Mouse (Mus musculus) midbrain, embryonic 16.5 days (tissue): ENCODE data around the gene Junb. TPM values are rescaled to one million over a fixed set of nuclear protein-coding genes. Genes with fewer than 3 reads are reported as not detected.
A peak's percentile ranks its signal among the peaks of the same experiment; 100 is the strongest.

Source experiments
- ATAC-seq: fragments of 200-750 bp; cut with Nextera tagmentation; 2 replicates; pipeline ENCODE4 v1.8.0; 2017; ENCODE audit warnings: moderate TSS enrichment
- H3K27ac ChIP-seq: fragments of 300-500 bp; sonication (generic); 2 replicates; pipeline ENCODE4 v1.5.1; 2014; ENCODE audit warnings: mild to moderate bottlenecking, low read length, mixed read lengths
- H3K27me3 ChIP-seq: fragments of 300-500 bp; sonication (generic); 2 replicates; pipeline ENCODE4 v1.6.1; 2014; ENCODE audit warnings: low read depth, low read length, mixed read lengths; ENCODE audit not compliant: control insufficient read depth, insufficient read depth
- H3K36me3 ChIP-seq: fragments of 300-500 bp; sonication (generic); 2 replicates; pipeline ENCODE4 v1.6.1; 2014; ENCODE audit warnings: mild to moderate bottlenecking, low read length, moderate library complexity, mixed read lengths; ENCODE audit not compliant: control insufficient read depth, insufficient read depth
- H3K4me1 ChIP-seq: fragments of 300-500 bp; sonication (generic); 2 replicates; pipeline ENCODE4 v1.6.1; 2014; ENCODE audit warnings: mild to moderate bottlenecking, low read length, mixed read lengths; ENCODE audit not compliant: control insufficient read depth, insufficient read depth
- H3K4me2 ChIP-seq: fragments of 300-500 bp; sonication (generic); 2 replicates; pipeline ENCODE4 v1.6.1; 2014; ENCODE audit warnings: mild to moderate bottlenecking, low read length, mixed read lengths
- H3K4me3 ChIP-seq: fragments of 300-500 bp; sonication (generic); 2 replicates; pipeline ENCODE4 v1.5.1; 2014; ENCODE audit warnings: low read depth, mild to moderate bottlenecking, low read length, moderate library complexity, mixed read lengths
- H3K9ac ChIP-seq: fragments of 300-500 bp; sonication (generic); 2 replicates; pipeline ENCODE4 v1.6.1; 2014; ENCODE audit warnings: low read depth, low read length, mixed read lengths
- H3K9me3 ChIP-seq: fragments of 300-500 bp; sonication (generic); replicated peaks from 2 replicates; pipeline ENCODE4 v1.6.1; 2014; ENCODE audit warnings: mild to moderate bottlenecking, low read length, mixed read lengths; ENCODE audit not compliant: control insufficient read depth, poor library complexity, severe bottlenecking
- WGBS: fragments of 180-500 bp; shearing (Covaris S2); extraction: QIAGEN DNeasy Blood & Tissue Kit; methylation state at CpG from one replicate; pipeline ENCODE4 v1.1.7; 2014; 5-methylcytosine and 5-hydroxymethylcytosine counted together
- polyA plus RNA-seq: library from polyadenylated mRNA; unstranded; fragments of >200 nt; fragmentation: Nextera tagmentation; extraction: Ambion mirVana; gene quantifications from 2 replicates; pipeline ENCODE4 v1.2.1, GENCODE M21; 2015

Junb gene
- polyA plus RNA-seq, 1 experiment from 2014 or later: 5.3 TPM

DNA sequence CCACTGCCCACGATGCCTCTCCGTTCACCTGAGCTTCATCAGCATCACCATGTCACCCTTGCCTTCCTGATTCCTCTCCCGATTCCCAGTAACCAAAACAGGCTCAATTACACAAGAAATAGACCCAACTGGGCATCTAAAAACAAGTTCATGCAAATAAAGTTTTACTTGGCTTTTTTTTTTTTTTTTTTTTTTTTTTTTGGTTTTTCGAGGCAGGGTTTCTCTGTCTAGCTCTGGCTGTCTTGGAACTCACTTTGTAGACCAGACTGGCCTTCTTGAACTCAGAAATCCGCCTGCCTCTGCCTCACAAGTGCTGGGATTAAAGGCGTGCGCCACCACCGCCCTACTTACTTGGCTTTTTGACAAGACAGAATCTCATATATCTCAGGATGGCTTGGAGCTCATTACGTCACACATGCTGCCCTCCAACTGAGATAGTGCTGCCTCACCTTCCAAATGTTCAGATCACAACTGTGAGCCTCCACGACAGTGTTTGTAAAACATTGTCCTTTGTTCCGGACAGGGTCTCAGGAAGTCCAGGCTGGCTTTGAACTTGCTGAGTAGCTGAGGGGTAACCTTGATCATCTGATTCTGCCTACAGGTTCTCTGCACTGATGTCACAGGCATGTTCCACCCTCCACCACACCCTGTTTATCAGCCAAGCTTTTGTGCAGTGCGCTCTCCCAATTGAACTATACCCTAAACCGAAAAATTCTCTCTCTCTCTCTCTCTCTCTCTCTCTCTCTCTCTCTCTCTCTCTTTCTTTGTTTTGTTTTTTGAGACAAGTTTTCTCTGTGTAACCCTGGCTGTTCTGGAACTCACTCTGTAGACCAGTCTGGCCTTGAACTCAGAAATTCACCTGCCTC is 40.7 kb downstream of the Junb start:
- Histone ChIP-seq H3K4me1 (peaks cover 24% of the 10 kb centered on the region), H3K9ac (peak overlapping the region; percentile 100), H3K4me2 (peak overlapping the region; percentile 98), H3K36me3 (no peaks in the 10 kb centered on the region; the same call in 1 of the 2 replicates), H3K4me3 (peak overlapping the region; percentile 92), H3K27ac (peak overlapping the region; percentile 98), H3K27me3 (no peaks in the 10 kb centered on the region; the same call in 1 of the 2 replicates), H3K9me3 (no peaks in the 10 kb centered on the region)
- 66% methylated on average over 13 of the region's 13 CpGs for WGBS
- ATAC-seq: no peak

DNA sequence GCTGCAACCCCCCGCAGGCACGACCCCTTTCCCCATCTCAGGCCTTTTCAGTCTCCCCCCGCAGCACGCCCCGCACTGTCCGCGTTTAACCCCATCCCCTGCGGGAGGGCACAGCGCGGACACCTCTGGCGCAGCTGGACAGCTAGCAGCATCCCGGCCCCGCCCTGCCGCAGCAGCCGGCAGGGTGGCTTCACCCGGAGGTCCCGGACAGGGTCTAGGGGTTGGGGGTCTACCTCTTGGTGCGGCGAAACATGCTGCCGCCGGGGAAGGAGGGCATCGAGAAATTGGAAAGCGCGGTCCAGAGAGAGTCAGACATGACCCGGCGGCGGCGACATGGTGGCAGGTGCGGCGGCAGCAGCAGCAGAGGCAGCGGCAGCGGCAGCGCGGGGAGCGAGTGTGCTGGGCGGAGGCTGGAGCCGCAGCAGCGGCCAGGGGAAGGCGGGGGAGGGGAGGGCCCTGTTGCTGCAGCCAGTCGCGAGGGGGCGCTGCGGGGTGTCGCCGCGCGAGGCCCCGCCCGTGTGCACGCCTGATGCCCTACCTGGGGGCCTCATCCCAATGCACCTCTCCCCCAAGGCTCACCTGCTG is 41.5 kb downstream of the Junb start, which contains the start of gene Mast1:
Gene Mast1, minus strand, starts transcription at position 398 of the 585 bp plus-strand sequence.
- H3K4me3 ChIP-seq: peak within 1 kb of the TSS; percentile 92
- peak; percentile 58 for ATAC-seq
- H3K4me2 ChIP-seq: peak within 1 kb of the TSS; percentile 98
- H3K36me3 ChIP-seq: peaks cover 4% of the 10 kb centered on the region; the same call in 1 of the 2 replicates
- H3K9ac ChIP-seq: peak within 1 kb of the TSS; percentile 100
- H3K27me3 ChIP-seq: no peaks in the 10 kb centered on the region; the same call in 1 of the 2 replicates
- no peaks in the 10 kb centered on the region for H3K9me3 ChIP-seq
- WGBS: under 1% methylated on average over 47 of the region's 50 CpGs
- H3K27ac ChIP-seq: peak within 1 kb of the TSS; percentile 98
- peaks cover 24% of the 10 kb centered on the region for H3K4me1 ChIP-seq

DNA sequence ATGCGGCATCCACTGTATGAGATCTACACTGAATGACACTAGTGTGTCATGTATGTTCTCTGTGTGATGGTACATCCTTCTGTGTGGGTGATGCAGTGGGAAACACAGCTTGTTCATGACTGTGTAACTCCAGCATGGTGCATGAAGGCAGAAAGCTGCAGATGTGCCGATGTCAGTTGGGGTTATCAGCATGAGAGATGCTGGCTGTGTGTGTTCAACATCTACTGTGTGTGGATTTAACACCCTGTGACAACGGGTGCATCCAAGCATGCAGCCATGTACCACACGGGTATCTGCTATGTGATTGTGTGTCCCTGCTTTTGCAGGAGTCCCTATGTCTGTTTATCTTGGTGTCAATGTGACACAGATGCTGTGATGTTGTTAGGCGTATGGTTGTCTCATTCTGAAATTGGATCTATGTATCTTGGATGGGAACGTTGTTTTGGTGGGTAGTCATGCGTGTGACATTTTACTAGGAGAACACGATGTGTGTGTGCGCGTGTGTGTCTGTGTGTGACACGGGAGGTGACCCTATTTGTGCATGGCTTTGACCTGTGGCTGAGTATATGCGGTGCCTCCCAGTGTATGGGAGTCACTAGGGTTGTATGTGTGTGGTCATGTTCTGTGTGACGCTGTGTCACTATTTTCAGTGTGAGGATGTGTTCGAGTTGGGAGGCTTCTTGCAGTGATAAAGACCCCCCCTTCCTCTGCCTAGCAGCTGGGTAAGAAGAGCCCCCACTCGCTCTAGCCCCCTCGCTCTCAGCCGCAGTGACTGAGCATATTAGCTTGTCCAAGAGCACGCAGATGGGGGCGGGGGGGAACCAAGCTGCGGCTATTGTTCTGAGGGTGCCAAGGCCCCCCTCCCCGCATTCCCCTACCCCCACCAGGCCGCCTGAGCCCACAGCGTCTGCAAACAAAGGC is 42.2 kb downstream of the Junb start:
- WGBS: 10% methylated on average over 23 of the region's 23 CpGs
- ATAC-seq: peak; percentile 46
- Histone ChIP-seq H3K9ac (peak overlapping the region; percentile 100), H3K27me3 (no peaks in the 10 kb centered on the region; the same call in 1 of the 2 replicates), H3K27ac (peak overlapping the region; percentile 98), H3K4me1 (peaks cover 24% of the 10 kb centered on the region), H3K4me2 (peak overlapping the region; percentile 98), H3K4me3 (peak overlapping the region; percentile 92), H3K36me3 (peaks cover 4% of the 10 kb centered on the region; the same call in 1 of the 2 replicates), H3K9me3 (no peaks in the 10 kb centered on the region)

DNA sequence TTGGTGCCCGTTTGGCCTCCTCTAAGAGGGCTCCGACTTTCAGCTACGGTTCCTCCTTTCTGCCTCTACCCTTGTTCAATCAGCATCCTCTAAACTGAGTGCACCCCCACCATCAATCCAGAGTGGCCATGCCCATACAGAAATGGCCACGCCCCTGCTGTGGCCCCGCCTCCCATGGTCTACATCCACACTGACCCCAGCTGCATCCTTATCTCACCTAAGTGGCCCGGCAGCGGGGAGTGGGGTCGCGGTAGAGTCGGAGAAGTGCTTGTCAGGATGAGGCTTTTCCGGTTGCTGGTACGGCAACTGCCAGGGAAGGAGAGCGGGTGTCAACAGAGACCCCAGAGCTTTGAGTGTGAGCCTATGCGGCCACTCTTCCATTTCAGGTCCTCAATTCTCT is 43.0 kb downstream of the Junb start:
- Histone ChIP-seq H3K27me3 (no peaks in the 10 kb centered on the region), H3K4me2 (peak overlapping the region; percentile 98), H3K27ac (peak overlapping the region; percentile 98), H3K9ac (peak overlapping the region; percentile 100), H3K36me3 (peaks cover 6% of the 10 kb centered on the region; the same call in 1 of the 2 replicates), H3K4me1 (peaks cover 24% of the 10 kb centered on the region), H3K4me3 (peak overlapping the region; percentile 92), H3K9me3 (no peaks in the 10 kb centered on the region)
- WGBS: 5% methylated on average over 14 of the region's 14 CpGs
- ATAC-seq: peak; percentile 50

DNA sequence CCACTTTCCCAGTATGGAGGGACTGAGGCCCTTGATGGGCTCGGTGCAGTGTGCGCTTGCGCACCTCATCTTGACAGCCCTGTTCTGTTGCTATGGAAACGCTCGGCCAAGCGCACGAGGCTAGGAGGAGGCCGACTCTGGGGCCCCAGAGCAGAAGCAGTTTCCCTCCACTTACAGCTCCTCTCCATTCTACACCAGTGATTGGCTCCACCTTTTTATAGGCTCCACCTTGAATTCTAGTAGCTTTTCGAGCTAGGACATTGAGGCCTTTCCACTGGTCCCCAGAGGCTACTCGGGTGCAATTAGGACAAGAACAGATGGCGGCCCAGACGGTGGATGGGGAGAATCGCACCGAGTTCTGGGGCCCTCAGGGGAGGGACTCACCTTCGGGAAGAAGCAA is 43.7 kb downstream of the Junb start:
- no peaks in the 10 kb centered on the region for H3K27me3 ChIP-seq
- H3K4me2 ChIP-seq: peak overlapping the region; percentile 98
- peak overlapping the region; percentile 92 for H3K4me3 ChIP-seq
- H3K36me3 ChIP-seq: peaks cover 11% of the 10 kb centered on the region; the same call in 1 of the 2 replicates
- H3K27ac ChIP-seq: peak overlapping the region; percentile 98
- H3K4me1 ChIP-seq: peaks cover 24% of the 10 kb centered on the region
- under 1% methylated on average over 15 of the region's 15 CpGs for WGBS
- no peaks in the 10 kb centered on the region for H3K9me3 ChIP-seq
- peak overlapping the region; percentile 100 for H3K9ac ChIP-seq
- peak; percentile 76 for ATAC-seq

DNA sequence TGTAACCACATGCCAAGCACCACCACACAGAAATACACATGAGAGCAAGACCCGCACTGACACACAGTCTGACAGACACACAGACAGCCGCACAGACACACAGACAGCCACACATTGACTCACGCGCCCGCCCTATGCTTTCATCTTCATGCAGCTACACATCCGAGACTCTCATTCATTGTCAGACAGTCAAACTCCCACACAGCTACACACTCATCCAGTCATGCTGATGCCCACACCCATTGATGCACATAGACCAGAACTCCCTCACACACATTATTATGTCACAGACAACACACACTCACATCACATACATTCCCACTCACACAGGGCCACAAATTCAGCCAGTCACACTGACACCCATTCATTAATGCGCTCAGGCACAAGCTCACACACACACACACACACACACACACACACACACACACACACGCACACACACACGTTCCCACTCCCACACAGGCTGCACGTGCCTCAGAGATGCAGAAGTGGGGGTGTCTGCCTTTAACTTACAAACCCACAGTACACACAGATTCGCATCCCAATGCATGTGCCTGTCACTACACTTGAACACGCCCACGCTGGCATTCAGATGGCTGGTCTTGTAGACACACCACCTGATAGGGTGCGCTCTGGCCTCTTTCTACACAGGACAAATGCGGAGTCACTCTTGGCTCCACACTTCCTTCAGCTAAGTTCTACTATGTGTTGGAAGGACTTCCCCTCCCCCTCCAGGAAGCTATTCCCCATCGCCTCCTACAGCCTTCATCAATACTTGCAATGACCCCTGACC is 44.6 kb downstream of the Junb start:
- Histone ChIP-seq H3K4me3 (peak overlapping the region; percentile 92), H3K9ac (no peak overlapping the region), H3K36me3 (peaks cover 11% of the 10 kb centered on the region; the same call in 1 of the 2 replicates), H3K4me2 (peak overlapping the region; percentile 98), H3K9me3 (no peaks in the 10 kb centered on the region), H3K27me3 (no peaks in the 10 kb centered on the region), H3K27ac (no peak overlapping the region), H3K4me1 (peaks cover 26% of the 10 kb centered on the region)
- ATAC-seq: no peak
- 86% methylated on average over 16 of the region's 16 CpGs for WGBS

DNA sequence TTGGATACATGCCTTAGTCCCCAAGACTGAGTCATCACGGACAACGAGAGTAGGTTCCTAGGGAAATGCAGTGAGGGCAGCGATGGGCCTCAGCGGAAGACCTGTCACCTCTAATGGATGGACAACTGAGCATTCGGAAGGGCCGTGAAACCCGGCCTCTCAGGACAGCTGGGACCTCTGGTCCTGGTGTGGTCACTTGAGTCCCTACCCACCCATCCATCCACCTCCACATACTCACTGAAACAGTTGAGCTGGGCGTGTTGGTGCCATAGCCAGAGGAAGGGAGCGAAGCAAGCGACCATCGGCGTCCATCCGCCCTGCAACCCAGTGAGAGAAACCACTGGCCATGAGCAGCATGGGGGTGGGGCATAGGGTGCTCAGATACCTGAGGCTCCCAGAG is 47.9 kb downstream of the Junb start:
- no peak overlapping the region for H3K27ac ChIP-seq
- no peak overlapping the region for H3K4me2 ChIP-seq
- H3K9ac ChIP-seq: no peak overlapping the region
- no peaks in the 10 kb centered on the region for H3K27me3 ChIP-seq
- peaks cover 21% of the 10 kb centered on the region for H3K36me3 ChIP-seq
- WGBS: 88% methylated on average over 13 of the region's 13 CpGs
- ATAC-seq: no peak
- H3K4me3 ChIP-seq: no peak overlapping the region
- H3K9me3 ChIP-seq: no peaks in the 10 kb centered on the region
- peaks cover 23% of the 10 kb centered on the region for H3K4me1 ChIP-seq
